Mouse (Mus musculus) common myeloid progenitor, adult 5-6 weeks (primary cell): ENCODE data around the gene Nodal. TPM values are rescaled to one million over a fixed set of nuclear protein-coding genes. Genes with fewer than 3 reads are reported as not detected.
A peak's percentile ranks its signal among the peaks of the same experiment; 100 is the strongest.

Experiments used
- ATAC-seq: replicated peaks from 2 replicates; pipeline ENCODE4 v1.8.0; 2016; ENCODE audit warnings: low read depth, mild to moderate bottlenecking, moderate TSS enrichment, inconsistent platforms; ENCODE audit not compliant: poor library complexity, severe bottlenecking
- total RNA-seq: library from RNA; stranded (forward); fragments of 200-1000, 187-1606 nt; gene quantifications from 2 replicates; pipeline ENCODE4 v1.2.3, GENCODE M21; 2017

Nodal gene
- total RNA-seq, 1 experiment from 2014 or later = not detected

GRCm38 (mm10) chr10:61473640-61474039 lies 55.9 kb downstream of the Nodal start:
- ATAC-seq = no peak

GRCm38 (mm10) chr10:61474344-61474743 lies 56.6 kb downstream of the Nodal start:
- ATAC-seq = 0 out of 2 replicates have a peak, but pooled peaks have one; percentile 6

Other genes with a start within 250 kb of the Nodal start
- gene Tbata, start 246.0 kb upstream of the Nodal start, total RNA-seq = not detected in 2 replicates
- gene Adamts14, start 144.5 kb upstream of the Nodal start, total RNA-seq = 0.14 TPM in 1 of 2 replicates, not detected in the other
- gene Prf1, start 120.1 kb upstream of the Nodal start, total RNA-seq = not detected in 2 replicates
- 0.09 TPM in 1 of 2 replicates, not detected in the other for gene Pald1, start 34.4 kb upstream of the Nodal start, total RNA-seq
- gene Eif4ebp2, start 34.7 kb downstream of the Nodal start, total RNA-seq = 17.7 and 29.8 TPM in 2 replicates
- 3.6 and 6.9 TPM in 2 replicates for gene Lrrc20, start 57.8 kb downstream of the Nodal start, total RNA-seq
- not detected in 2 replicates for gene Npffr1, start 177.5 kb downstream of the Nodal start, total RNA-seq
- 152 and 159 TPM in 2 replicates for gene Ppa1, start 230.6 kb downstream of the Nodal start, total RNA-seq